Mouse (Mus musculus) adipocyte (in vitro differentiated cells): ENCODE results near the gene C2cd2l.

Experiments used
- DNase-seq: peaks from one replicate; pipeline ENCODE4 v3.0.0-alpha.2; 2016; ENCODE audit warnings: low spot score

Gene C2cd2l

DNA sequence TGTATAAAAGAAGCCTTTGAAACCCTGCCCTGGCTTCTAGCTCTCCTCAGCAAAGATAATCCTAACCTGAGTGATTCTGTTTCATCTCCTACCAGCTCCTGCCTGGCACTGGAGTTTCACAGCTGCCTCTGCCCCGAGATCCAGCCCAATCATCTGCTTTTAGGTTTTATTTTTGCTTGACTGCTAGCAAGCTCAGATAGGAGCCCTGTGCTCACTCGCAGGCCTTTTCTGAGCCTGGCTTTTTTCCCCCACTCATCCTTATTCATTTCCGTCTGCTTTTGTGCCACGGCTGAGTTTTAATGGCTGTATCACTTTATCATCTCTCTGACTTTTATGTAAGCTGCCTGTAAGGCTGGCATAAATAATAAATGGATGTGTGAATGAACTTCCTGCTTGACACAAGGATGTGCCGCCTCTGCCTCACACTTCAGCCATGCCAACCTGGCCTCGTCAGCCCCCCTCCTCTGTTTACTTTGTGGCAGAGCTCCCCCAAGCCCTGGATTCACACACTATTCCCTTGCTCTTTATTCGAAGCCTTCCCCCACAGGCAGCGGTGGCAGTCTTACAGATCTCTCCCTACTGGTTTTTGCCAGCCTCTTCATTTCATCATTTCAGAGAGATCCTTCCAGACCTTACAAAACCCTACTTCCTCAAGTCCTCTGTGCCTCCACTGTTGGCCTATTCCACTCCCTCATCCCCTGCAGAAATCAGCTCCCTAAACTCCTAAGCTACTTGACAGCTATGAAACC, 53.4 kb downstream of the C2cd2l start:
- peak; percentile 28 for DNase-seq

- DNase-seq: no peak
Observed at GRCm38 (mm10) chr9:44261388-44261787, 58.7 kb downstream of the C2cd2l start.
